Comparison of ENCODE assay signal across 8 mouse cellular contexts in genomic region chr7:90442070-90442469, GRCm38 (mm10). TPM values are rescaled to one million over a fixed set of nuclear protein-coding genes. Genes with fewer than 3 reads are reported as not detected.
DNase-seq lines count a peak whose midpoint lies in the region; ATAC-seq and TF ChIP-seq lines count a peak whose summit lies in the region.

No protein-coding gene starts in this region.

- no peaks in the 10 kb centered on the region for H3K9me3 ChIP-seq in embryonic facial prominence, embryonic 13.5 days
- H3K9me3 ChIP-seq in hindbrain, postnatal 0 days (ENCODE audit: low read length), result no peaks in the 10 kb centered on the region
- no peaks in the 10 kb centered on the region for H3K9me3 ChIP-seq in midbrain, embryonic 15.5 days

- H3K27me3 ChIP-seq in embryonic facial prominence, embryonic 13.5 days, result no peaks in the 10 kb centered on the region
- no peaks in the 10 kb centered on the region for H3K27me3 ChIP-seq in hindbrain, postnatal 0 days (ENCODE audit: insufficient read depth, low read length)
- H3K27me3 ChIP-seq in midbrain, embryonic 15.5 days (replicated peaks), result no peaks in the 10 kb centered on the region

- H3K27ac ChIP-seq in layer of hippocampus, adult 2 months, result peak overlapping the region; percentile 98
- H3K27ac ChIP-seq in embryonic facial prominence, embryonic 13.5 days, result peak overlapping the region; percentile 48; the same call in 1 of the 2 replicates
- H3K27ac ChIP-seq in hindbrain, postnatal 0 days, result peak overlapping the region; percentile 99
- peak overlapping the region; percentile 96 for H3K27ac ChIP-seq in midbrain, embryonic 15.5 days

- no peaks in the 10 kb centered on the region for H3K36me3 ChIP-seq in embryonic facial prominence, embryonic 13.5 days
- H3K36me3 ChIP-seq in hindbrain, postnatal 0 days (ENCODE audit: insufficient read depth, low read length), result no peaks in the 10 kb centered on the region
- H3K36me3 ChIP-seq in midbrain, embryonic 15.5 days (replicated peaks), result no peaks in the 10 kb centered on the region

- H3K9ac ChIP-seq in embryonic facial prominence, embryonic 13.5 days, result peak overlapping the region; percentile 100
- H3K9ac ChIP-seq in hindbrain, postnatal 0 days (replicated peaks; ENCODE audit: low read length), result peak overlapping the region; percentile 98
- peak overlapping the region; percentile 92 for H3K9ac ChIP-seq in midbrain, embryonic 15.5 days

- intact Hi-C loops in left cerebral cortex, postnatal 14 days (cut with DNase I), result no loop called here

- H3K4me3 ChIP-seq in layer of hippocampus, adult 2 months, result peak overlapping the region; percentile 70
- peak overlapping the region; percentile 99 for H3K4me3 ChIP-seq in embryonic facial prominence, embryonic 13.5 days
- peak overlapping the region; percentile 90 for H3K4me3 ChIP-seq in hindbrain, postnatal 0 days (ENCODE audit: low read length)
- peak overlapping the region; percentile 89 for H3K4me3 ChIP-seq in midbrain, embryonic 15.5 days

- peak overlapping the region; percentile 96 for H3K4me2 ChIP-seq in embryonic facial prominence, embryonic 13.5 days
- peak overlapping the region; percentile 80 for H3K4me2 ChIP-seq in hindbrain, postnatal 0 days (ENCODE audit: low read depth, low read length)
- H3K4me2 ChIP-seq in midbrain, embryonic 15.5 days, result peak overlapping the region; percentile 58

- WGBS in embryonic facial prominence, embryonic 13.5 days, result 11% methylated on average over 4 of the region's 4 CpGs
- WGBS in hindbrain, postnatal 0 days, result 4% methylated on average over 4 of the region's 4 CpGs
- WGBS in midbrain, embryonic 15.5 days, result 9% methylated on average over 4 of the region's 4 CpGs

- DNase-seq in layer of hippocampus, adult 2 months (ENCODE audit: low spot score in 2 of 2), result no peak
- no peak for DNase-seq in layer of hippocampus, adult 18-20 months (ENCODE audit: low spot score in 2 of 2)
- DNase-seq in hindbrain, postnatal 0 days (ENCODE audit: low spot score), result peak; percentile 27
- DNase-seq in left cerebral cortex, postnatal 14 days (ENCODE audit: low spot score in 2 of 2), result no peak
- DNase-seq in embryo, embryonic 11 days, result no peak
- no peak for DNase-seq in layer of hippocampus, postnatal 10 days (ENCODE audit: low spot score in 2 of 2)

- TF ChIP-seq CTCF in layer of hippocampus, adult 2 months (conservative IDR thresholded peaks at IDR 0.05), result no peak
- TF ChIP-seq CTCF in hindbrain, postnatal 0 days (IDR thresholded peaks at IDR 0.05; ENCODE audit: low read depth), result no peak

- ATAC-seq in embryonic facial prominence, embryonic 13.5 days (ENCODE audit: insufficient number of reproducible peaks, insufficient read depth, low FRiP score, low TSS enrichment, low read depth), result no peak
- ATAC-seq in hindbrain, postnatal 0 days, result 0 out of 2 replicates have a peak, but pooled peaks have one; percentile 10
- peak; percentile 19 for ATAC-seq in midbrain, embryonic 15.5 days (replicated peaks)

- H3K4me1 ChIP-seq in embryonic facial prominence, embryonic 13.5 days, result peaks cover 5% of the 10 kb centered on the region; the same call in 1 of the 2 replicates
- H3K4me1 ChIP-seq in hindbrain, postnatal 0 days (ENCODE audit: insufficient read depth, low read length), result no peaks in the 10 kb centered on the region
- peaks cover 11% of the 10 kb centered on the region for H3K4me1 ChIP-seq in midbrain, embryonic 15.5 days

RNA-seq across cellular contexts. Expression of gene Crebzf, which starts 0.5 kb away (rescaled TPM):
- 10 to 100 TPM; 86.0 to 88.5 TPM for total RNA-seq in layer of hippocampus, adult 2 months (2021)
- total RNA-seq in layer of hippocampus, adult 18-20 months (2021), result 10 to 100 TPM; 77.1 to 82.3 TPM
- polyA plus RNA-seq in embryonic facial prominence, embryonic 13.5 days (2015; fragmentation: Nextera tagmentation; extraction: Ambion mirVana), result 42.8 and 43.3 TPM in 2 replicates
- 73.6 and 97.2 TPM in 2 replicates for total RNA-seq in hindbrain, postnatal 0 days (2014; rRNA removed)
- 23.5 and 25.6 TPM in 2 replicates for polyA plus RNA-seq in hindbrain, postnatal 0 days (2015; fragmentation: Nextera tagmentation; extraction: Ambion mirVana)
- 29.2 and 29.9 TPM in 2 replicates for polyA plus RNA-seq in midbrain, embryonic 15.5 days (2015; fragmentation: Nextera tagmentation; extraction: Ambion mirVana)
- 10 to 100 TPM; 71.4 to 83.7 TPM for total RNA-seq in left cerebral cortex, postnatal 14 days (2021)
- total RNA-seq in layer of hippocampus, postnatal 10 days (2021), result 10 to 100 TPM; 75.2 to 88.0 TPM

RNA-seq across cellular contexts. Expression of gene Tmem126a, which starts 15.0 kb away (rescaled TPM):
- total RNA-seq in layer of hippocampus, adult 2 months (2021), result 10 to 100 TPM; 37.1 to 40.0 TPM
- total RNA-seq in layer of hippocampus, adult 18-20 months (2021), result 10 to 100 TPM; 39.6 to 41.0 TPM
- 112 and 116 TPM in 2 replicates for polyA plus RNA-seq in embryonic facial prominence, embryonic 13.5 days (2015; fragmentation: Nextera tagmentation; extraction: Ambion mirVana)
- total RNA-seq in hindbrain, postnatal 0 days (2014; rRNA removed), result 50.7 and 55.9 TPM in 2 replicates
- polyA plus RNA-seq in hindbrain, postnatal 0 days (2015; fragmentation: Nextera tagmentation; extraction: Ambion mirVana), result 139 and 145 TPM in 2 replicates
- 117 and 125 TPM in 2 replicates for polyA plus RNA-seq in midbrain, embryonic 15.5 days (2015; fragmentation: Nextera tagmentation; extraction: Ambion mirVana)
- total RNA-seq in left cerebral cortex, postnatal 14 days (2021), result 10 to 100 TPM; 39.8 to 44.5 TPM
- total RNA-seq in layer of hippocampus, postnatal 10 days (2021), result 10 to 100 TPM; 43.0 to 47.0 TPM

RNA-seq across cellular contexts. Expression of gene Ccdc89, which starts 15.7 kb away (rescaled TPM):
- total RNA-seq in layer of hippocampus, adult 2 months (2021), result under 1 TPM; 0.39 to 0.69 TPM
- total RNA-seq in layer of hippocampus, adult 18-20 months (2021), result under 1 TPM; 0.86 to 0.97 TPM
- polyA plus RNA-seq in embryonic facial prominence, embryonic 13.5 days (2015; fragmentation: Nextera tagmentation; extraction: Ambion mirVana), result 1.9 and 2.5 TPM in 2 replicates
- 0.36 and 0.89 TPM in 2 replicates for total RNA-seq in hindbrain, postnatal 0 days (2014; rRNA removed)
- polyA plus RNA-seq in hindbrain, postnatal 0 days (2015; fragmentation: Nextera tagmentation; extraction: Ambion mirVana), result 0.89 and 1.2 TPM in 2 replicates
- polyA plus RNA-seq in midbrain, embryonic 15.5 days (2015; fragmentation: Nextera tagmentation; extraction: Ambion mirVana), result 1.9 TPM in 2 replicates
- under 1 TPM; 0.22 to 0.42 TPM for total RNA-seq in left cerebral cortex, postnatal 14 days (2021)
- total RNA-seq in layer of hippocampus, postnatal 10 days (2021), result under 1 TPM; 0.56 to 0.78 TPM

RNA-seq across cellular contexts. Expression of gene Tmem126b, which starts 33.7 kb away (rescaled TPM):
- 10 to 100 TPM; 27.6 to 28.4 TPM for total RNA-seq in layer of hippocampus, adult 2 months (2021)
- total RNA-seq in layer of hippocampus, adult 18-20 months (2021), result 10 to 100 TPM; 29.0 to 31.3 TPM
- polyA plus RNA-seq in embryonic facial prominence, embryonic 13.5 days (2015; fragmentation: Nextera tagmentation; extraction: Ambion mirVana), result 41.1 and 42.0 TPM in 2 replicates
- 15.1 and 21.9 TPM in 2 replicates for total RNA-seq in hindbrain, postnatal 0 days (2014; rRNA removed)
- polyA plus RNA-seq in hindbrain, postnatal 0 days (2015; fragmentation: Nextera tagmentation; extraction: Ambion mirVana), result 24.5 and 26.9 TPM in 2 replicates
- polyA plus RNA-seq in midbrain, embryonic 15.5 days (2015; fragmentation: Nextera tagmentation; extraction: Ambion mirVana), result 46.1 and 49.5 TPM in 2 replicates
- total RNA-seq in left cerebral cortex, postnatal 14 days (2021), result 10 to 100 TPM; 19.5 to 20.7 TPM
- 10 to 100 TPM; 19.4 TPM for total RNA-seq in layer of hippocampus, postnatal 10 days (2021)

RNA-seq across cellular contexts. Expression of gene Dlg2, which starts 34.4 kb away (rescaled TPM):
- 100 to 1,000 TPM; 248 to 256 TPM for total RNA-seq in layer of hippocampus, adult 2 months (2021)
- total RNA-seq in layer of hippocampus, adult 18-20 months (2021), result 100 to 1,000 TPM; 224 to 230 TPM
- 13.3 and 15.5 TPM in 2 replicates for polyA plus RNA-seq in embryonic facial prominence, embryonic 13.5 days (2015; fragmentation: Nextera tagmentation; extraction: Ambion mirVana)
- 113 and 131 TPM in 2 replicates for total RNA-seq in hindbrain, postnatal 0 days (2014; rRNA removed)
- polyA plus RNA-seq in hindbrain, postnatal 0 days (2015; fragmentation: Nextera tagmentation; extraction: Ambion mirVana), result 18.5 and 20.4 TPM in 2 replicates
- polyA plus RNA-seq in midbrain, embryonic 15.5 days (2015; fragmentation: Nextera tagmentation; extraction: Ambion mirVana), result 22.1 and 28.8 TPM in 2 replicates
- 100 to 1,000 TPM; 394 to 431 TPM for total RNA-seq in left cerebral cortex, postnatal 14 days (2021)
- 100 to 1,000 TPM; 264 to 268 TPM for total RNA-seq in layer of hippocampus, postnatal 10 days (2021)

Comparison
In these comparisons a context has a peak if more than half of its experiments do, and no peak if none do; other contexts are left out.
1. H3K27ac ChIP-seq: peak in every context shown above with its lines; median percentile 99 in hindbrain, postnatal 0 days; 98 in layer of hippocampus, adult 2 months; 96 in midbrain, embryonic 15.5 days; 48 in embryonic facial prominence, embryonic 13.5 days.